Mouse (Mus musculus): ENCODE data around the gene Dock9.
A peak's percentile ranks its signal among the peaks of the same experiment; 100 is the strongest.

The Dock9 gene

GRCm38 (mm10) chr14:121797457-121798410, at the start of gene Dock9:
Gene Dock9, minus strand, starts transcription at chr14:121797837.
- peak; percentile 35 for DNase-seq (ENCODE audit: extremely low spot score, low read depth, low spot score)

GRCm38 (mm10) chr14:121844486-121844885, 46.8 kb upstream of the Dock9 start:
- no peak for DNase-seq (ENCODE audit: extremely low spot score, low read depth, low spot score)

- DNase-seq (ENCODE audit: extremely low spot score, low read depth, low spot score): no peak
These were observed 42.6 kb upstream of the Dock9 start for GRCm38 (mm10) chr14:121840217-121840616.

GRCm38 (mm10) chr14:121838161-121838560, 40.5 kb upstream of the Dock9 start:
- no peak for DNase-seq (ENCODE audit: extremely low spot score, low read depth, low spot score)

- no peak for DNase-seq (ENCODE audit: extremely low spot score, low read depth, low spot score)
These were observed 35.4 kb upstream of the Dock9 start for GRCm38 (mm10) chr14:121833001-121833520.

GRCm38 (mm10) chr14:121829816-121830442, 32.3 kb upstream of the Dock9 start:
- DNase-seq (ENCODE audit: extremely low spot score, low read depth, low spot score): no peak

- DNase-seq (ENCODE audit: extremely low spot score, low read depth, low spot score): no peak
These were observed 29.5 kb upstream of the Dock9 start for GRCm38 (mm10) chr14:121827091-121827490.

- DNase-seq (ENCODE audit: extremely low spot score, low read depth, low spot score): no peak
These were observed 28.1 kb upstream of the Dock9 start for GRCm38 (mm10) chr14:121825521-121826445.

GRCm38 (mm10) chr14:121824322-121825103, 26.9 kb upstream of the Dock9 start:
- no peak for DNase-seq (ENCODE audit: extremely low spot score, low read depth, low spot score)

- DNase-seq (ENCODE audit: extremely low spot score, low read depth, low spot score): no peak
These were observed 25.4 kb upstream of the Dock9 start for GRCm38 (mm10) chr14:121822997-121823396.

GRCm38 (mm10) chr14:121822506-121822905, 24.9 kb upstream of the Dock9 start:
- no peak for DNase-seq (ENCODE audit: extremely low spot score, low read depth, low spot score)

- no peak for DNase-seq (ENCODE audit: extremely low spot score, low read depth, low spot score)
These were observed 9.2 kb upstream of the Dock9 start for GRCm38 (mm10) chr14:121806791-121807190.

- DNase-seq (ENCODE audit: extremely low spot score, low read depth, low spot score): no peak
These were observed 8.7 kb upstream of the Dock9 start for GRCm38 (mm10) chr14:121806316-121806715.

- no peak for DNase-seq (ENCODE audit: extremely low spot score, low read depth, low spot score)
These were observed 6.8 kb upstream of the Dock9 start for GRCm38 (mm10) chr14:121804461-121804860.

GRCm38 (mm10) chr14:121800962-121801361, 3.3 kb upstream of the Dock9 start:
- DNase-seq (ENCODE audit: extremely low spot score, low read depth, low spot score): no peak

- no peak for DNase-seq (ENCODE audit: extremely low spot score, low read depth, low spot score)
These were observed 1.5 kb upstream of the Dock9 start for GRCm38 (mm10) chr14:121799112-121799511.

- peak; percentile 73 for DNase-seq (ENCODE audit: extremely low spot score, low read depth, low spot score)
These were observed 768 bp upstream of the Dock9 start for GRCm38 (mm10) chr14:121798411-121798799.

- no peak for DNase-seq (ENCODE audit: extremely low spot score, low read depth, low spot score)
These were observed 823 bp downstream of the Dock9 start for GRCm38 (mm10) chr14:121796571-121797456.

GRCm38 (mm10) chr14:121795536-121795935, 2.1 kb downstream of the Dock9 start:
- DNase-seq (ENCODE audit: extremely low spot score, low read depth, low spot score): no peak
